Mouse (Mus musculus) natural killer cell, adult 2 months (primary cell): ENCODE results near the gene Dennd6a.
"Not testable (repeated sequence)": the region's sequence is repeated elsewhere in the genome, so short reads cannot be mapped to it uniquely, and the experiment has no call there.

Experiments used
- DNase-seq, 2 experiments: peaks; one replicate each; pipeline ENCODE4 v3.0.0; 2022; ENCODE audit warnings: low spot score in 2 of 2

The Dennd6a gene

GRCm38 (mm10) chr14:26573556-26573955, at the start of gene Dennd6a:
Dennd6a (plus strand) TSS chr14:26573856.
- DNase-seq: not testable (repeated sequence)

DNA sequence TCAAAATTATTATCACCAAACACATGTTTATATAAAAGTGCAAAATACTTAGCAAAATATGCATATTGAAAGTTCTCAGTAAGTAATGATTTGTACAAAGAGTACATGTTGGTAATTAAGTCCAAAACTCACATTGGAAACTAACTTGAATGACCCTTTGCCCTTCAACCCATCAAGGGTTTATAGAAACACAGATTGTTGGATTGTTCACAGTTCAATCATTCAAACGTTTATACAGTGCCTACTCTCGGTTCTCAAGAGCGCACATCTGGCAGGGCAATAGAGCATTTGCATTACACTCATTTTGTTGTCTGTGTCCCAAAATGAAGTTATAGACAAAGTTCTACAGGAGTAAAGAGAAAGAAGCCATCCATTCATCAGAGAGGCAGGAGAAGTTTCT, 47.7 kb upstream of the Dennd6a start:
- DNase-seq: no peak

DNA sequence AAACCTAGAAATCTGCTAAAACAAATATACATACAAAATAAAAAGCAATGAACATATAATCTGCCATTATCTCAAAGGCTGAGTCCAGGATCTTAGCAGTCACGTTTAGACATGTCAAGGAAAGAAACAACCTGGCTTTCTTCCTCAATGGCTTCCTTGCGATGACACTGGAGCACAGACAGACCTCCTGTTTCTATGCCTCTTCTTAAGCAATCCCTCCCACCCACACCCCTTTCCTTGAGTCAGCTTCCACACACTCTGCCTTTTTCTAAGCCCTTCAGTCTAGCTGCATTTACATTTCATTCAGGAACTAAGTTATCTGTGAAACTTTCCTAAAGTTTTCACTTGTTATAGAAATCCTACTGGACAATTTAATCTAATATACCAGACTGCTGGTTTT, 45.4 kb upstream of the Dennd6a start:
- no peak for DNase-seq

DNA sequence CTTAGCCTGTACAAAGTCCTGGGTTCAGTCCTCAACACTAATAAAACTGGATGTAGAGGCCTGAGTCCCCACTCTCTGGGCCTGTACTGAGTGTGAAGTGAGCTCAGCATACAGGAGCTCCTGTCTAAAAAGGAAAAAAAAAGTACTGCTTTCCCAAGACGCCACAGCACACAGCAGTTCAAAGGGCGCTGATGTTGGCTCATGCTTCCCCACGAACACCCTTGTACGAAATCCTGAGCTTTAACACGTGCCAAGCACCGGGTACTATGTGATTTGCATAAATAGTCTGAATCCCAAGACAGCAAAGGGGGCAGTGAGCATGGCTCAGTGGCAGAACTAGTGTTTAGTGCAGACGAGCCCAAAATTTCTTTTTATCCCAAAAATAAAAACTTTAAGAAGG, 43.3 kb upstream of the Dennd6a start:
- DNase-seq: no peak

DNA sequence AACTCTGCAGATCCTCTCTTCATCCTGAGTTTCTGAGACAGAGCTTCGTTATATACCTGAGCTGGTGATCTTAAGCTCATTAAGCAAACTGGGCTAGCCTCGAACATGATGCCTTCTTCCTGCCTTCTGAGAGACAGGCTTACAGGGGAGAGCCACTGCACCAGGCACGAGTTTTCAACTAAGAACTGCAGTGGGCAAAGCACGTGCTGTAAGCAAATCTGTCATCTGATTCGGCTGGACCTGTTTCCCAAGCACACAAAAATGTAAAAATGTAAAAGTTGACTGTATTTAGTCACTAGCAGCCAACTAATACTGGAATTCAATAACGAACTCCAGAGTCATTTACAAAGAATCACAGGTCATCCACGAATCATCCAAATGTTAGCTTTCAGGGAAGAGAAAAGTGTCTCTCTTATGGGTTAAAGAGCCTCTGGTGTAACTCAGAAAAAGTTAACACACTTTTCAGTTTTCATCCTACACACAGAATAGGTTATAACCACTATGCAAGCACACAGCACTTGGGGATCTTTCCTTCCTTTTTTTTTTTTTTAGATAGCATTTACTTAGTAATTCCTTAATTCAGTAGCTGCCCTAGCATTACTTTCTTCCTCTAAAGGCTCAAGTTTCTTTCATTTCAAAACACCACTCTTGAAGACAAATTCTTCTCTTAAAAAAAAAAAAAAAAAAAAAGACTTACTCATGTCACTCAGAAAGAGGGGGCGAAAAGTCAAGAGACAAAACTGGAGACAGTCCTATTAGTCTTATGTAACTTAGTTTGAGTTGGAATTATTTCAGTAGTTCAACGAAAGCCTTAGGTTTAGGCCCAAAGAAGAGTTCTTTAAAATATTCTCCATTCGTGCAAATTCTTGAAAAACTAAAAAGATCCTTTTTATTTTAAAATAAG, 42.0 kb upstream of the Dennd6a start:
- no peak for DNase-seq

GRCm38 (mm10) chr14:26532752-26533151, 40.9 kb upstream of the Dennd6a start:
- DNase-seq: no peak

DNA sequence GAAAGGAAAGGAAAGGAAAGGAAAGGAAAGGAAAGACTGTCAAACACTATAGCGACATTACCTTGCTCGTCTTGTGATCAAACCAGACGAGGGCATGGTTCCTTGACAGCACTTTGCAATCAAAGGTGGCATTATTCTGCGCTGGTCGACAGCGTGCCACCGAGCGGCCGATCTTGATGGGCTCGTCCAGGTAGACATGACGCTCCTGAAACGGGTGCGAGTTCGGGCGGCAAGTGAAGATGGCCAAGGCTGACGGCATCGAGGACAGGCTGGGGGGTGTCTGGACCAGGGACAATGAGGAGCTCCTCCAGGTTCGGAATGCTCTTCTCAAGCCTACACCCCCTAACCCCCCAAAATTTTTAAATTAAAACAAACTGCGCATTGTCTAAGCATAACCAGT, 40.4 kb upstream of the Dennd6a start:
- no peak for DNase-seq

DNA sequence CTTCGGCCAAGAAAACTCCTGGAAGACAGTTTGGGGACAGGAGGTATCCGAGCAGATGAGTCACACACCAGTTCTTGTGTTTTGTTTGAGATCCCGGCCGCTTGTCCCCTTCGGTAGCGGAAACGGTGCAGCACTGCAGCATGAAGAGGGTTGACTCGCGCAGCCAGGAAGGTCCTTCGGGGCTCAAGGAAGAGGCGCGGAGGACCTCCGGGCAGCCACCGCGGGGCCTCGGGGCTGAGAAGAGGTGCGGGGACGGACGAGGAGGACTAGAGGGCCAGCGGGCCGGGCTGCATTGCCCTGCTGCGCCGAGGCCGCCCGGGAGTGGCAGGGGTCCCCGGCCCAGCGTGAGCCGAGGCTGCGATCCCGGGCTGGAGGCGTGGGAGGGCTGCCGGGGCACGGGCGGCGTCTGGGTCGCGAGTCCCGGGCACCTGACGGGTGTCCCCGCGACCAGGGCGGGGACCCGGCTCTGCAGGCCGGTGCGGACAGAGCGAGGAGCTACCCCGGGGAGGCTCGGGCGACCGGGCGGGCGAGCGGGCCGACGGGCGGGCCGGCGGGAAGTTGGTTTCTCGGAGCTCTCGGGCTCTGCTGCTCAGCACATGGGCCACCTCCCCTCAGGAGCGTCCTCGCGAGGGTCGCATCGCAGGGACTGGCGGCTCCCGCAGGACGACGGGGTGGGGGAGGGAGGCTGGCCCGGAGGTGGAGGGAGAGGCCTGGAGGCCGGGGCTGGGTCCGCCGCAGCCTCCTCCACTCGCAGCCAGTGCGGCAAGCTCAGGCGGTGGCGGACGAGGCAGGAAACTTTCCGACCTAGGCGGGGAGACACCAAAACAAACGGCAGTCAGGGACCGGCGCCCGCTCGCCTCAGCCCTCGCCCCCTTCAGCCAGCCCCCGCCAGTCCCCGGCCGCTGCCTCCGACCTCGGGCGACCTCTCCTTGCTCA, 39.6 kb upstream of the Dennd6a start:
- DNase-seq: peak; percentile 38 to 39

DNA sequence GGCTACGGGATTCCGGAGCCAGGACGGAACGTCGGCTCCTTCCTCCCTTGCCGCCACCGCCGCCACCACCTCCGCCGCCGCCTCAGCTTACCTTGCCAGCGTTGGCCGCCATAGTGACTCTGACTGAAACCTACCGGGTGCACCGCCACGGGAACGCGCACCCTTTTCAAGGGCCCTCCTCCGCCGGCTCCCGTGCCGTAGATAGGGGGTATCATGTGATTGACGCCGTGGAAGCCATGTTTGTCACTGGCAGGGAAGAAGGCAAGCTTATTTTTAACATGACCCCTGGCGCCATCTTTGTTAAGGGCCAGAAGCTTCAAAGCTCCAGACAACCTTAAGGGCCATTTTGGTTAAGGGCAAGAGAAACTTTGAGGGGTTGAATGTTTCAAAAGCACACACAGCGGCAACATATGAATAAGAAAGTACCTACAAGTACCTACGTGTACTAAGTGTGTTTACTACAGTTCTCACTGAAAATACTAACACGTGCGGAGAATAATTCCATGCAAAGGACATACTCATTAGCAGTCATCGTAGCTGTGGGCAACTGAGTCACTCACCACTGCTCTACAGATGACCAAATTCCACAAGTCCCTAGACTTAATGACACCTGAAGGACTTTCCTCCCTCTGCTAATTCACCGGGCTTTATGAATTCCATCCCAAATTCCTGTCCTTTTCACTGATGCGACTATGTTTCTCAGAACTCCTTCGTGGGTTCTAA, 38.7 kb upstream of the Dennd6a start, which contains the start of gene Slmap:
Gene Slmap, minus strand, starts transcription at position 175 of the 723 bp plus-strand sequence.
- peak; percentile 97 to 98 for DNase-seq

GRCm38 (mm10) chr14:26539241-26539640, 34.4 kb upstream of the Dennd6a start:
- no peak for DNase-seq

DNA sequence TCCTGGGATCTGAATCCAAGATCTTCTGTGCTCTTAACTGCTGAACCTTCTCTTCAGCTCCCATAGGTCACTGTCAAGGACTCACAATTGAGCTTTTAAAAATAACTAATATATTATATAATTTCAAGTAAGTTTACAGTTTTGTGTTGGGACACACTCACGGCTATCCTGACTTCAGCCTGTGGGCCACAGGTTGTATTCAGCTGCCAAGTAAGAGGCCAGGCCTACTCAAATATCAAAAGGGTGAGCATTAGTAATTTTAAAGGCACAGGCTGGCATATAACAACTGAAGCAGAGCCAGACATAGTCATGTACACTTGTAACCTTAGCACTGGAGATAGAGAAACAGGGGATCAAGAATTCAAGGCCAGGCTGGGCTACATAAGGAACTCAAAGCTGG, 33.1 kb upstream of the Dennd6a start:
- no peak for DNase-seq

- DNase-seq: no peak
Measured at GRCm38 (mm10) chr14:26542136-26542535, 31.5 kb upstream of the Dennd6a start.

- DNase-seq: no peak
Measured at GRCm38 (mm10) chr14:26547516-26548488, 25.9 kb upstream of the Dennd6a start.

DNA sequence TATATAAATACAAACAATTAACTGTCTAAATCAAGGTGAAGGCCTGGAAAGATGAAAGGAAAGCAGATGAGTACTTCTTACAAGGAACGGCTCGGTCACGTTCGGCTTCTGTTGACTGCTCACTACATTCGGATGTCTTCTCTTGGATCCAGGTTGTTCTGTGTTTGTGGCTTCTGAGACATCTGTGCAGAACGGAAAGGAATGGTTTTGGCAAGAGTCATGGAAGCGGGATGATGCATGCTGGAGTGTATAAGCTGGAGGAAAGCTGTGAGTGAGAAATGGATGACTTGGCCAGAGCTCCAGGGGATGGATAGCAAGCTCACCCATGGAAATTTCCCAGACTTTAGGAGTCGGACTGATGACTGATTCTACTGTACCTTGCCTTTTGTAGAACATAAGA, 22.9 kb upstream of the Dennd6a start:
- no peak for DNase-seq

DNA sequence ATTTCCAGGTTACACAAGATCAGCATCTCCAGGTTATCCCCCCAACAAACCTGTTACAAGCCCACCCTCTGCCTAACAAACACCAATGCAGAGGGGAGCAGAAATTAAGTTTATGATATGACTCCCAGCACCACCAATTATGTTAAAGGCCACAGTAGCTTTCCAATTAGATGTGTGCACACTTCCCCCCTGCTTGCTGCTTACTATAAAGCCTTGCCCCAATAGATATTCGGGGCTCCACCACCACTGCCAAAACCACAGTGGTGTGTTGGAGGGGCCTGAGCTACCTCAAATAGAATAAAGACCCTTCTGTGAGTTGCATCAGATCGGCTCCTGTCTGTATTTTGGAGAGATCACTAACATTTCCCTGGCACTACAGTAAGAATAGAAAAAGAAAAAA, 21.2 kb upstream of the Dennd6a start:
- no peak for DNase-seq

DNA sequence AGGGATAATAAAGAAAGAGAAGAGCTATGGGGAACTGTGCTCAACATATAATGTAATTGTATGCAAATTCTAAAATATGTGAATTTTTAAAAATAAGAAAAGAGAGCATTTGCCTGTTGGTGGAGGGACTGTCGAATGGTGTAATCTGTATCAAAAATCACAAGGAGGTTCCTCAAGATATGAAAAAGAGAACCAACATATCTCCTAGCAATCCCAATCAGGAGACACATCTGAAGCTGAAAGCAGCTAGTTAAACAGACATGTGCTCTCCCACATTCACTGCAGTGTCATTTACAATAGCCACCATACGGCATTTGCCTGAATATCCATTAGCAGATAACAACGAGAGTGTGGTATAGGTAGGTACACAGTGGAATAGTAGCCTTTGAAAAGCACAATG, 20.8 kb upstream of the Dennd6a start:
- no peak for DNase-seq

DNA sequence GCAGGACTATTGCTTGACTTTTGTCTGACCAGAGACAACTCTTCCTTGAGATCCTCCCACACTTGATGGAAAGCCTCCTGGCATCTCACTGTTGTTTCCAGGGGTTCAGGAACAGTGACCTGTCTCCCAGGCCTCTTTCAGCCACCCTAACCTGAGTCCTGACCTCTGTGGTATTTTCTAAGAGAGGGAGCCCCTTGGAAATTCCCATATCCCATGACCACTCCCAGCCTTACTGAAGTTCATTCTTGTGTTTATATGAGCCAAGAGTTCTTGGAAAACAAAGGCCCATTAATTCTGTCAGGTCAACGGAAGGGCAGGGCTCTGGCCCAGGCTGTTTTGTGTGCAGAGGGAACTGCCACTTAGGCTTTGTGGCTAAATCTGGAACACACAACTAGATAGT, 16.1 kb upstream of the Dennd6a start:
- DNase-seq: no peak

DNA sequence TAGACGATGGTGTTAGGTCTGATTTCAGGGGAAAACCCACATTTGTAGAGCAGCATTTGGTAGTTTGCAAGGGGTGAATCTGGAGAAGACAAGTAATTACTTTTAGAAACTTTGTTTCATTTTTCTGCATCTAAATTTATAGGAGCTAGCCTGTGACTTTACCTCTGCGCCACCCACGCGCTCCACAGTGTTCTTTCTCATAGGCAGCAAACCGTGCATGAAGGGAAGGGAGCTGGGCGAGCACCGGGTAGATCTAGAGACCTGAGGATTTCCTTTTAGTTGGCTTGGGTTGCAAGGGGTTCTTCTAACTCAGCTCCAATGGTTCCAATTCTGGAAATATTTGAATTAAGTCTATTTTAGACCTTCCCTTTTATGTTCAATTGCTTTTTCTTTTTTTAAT, 15.1 kb upstream of the Dennd6a start:
- DNase-seq: no peak

- no peak for DNase-seq
Measured at GRCm38 (mm10) chr14:26562247-26562646, 11.4 kb upstream of the Dennd6a start.

DNA sequence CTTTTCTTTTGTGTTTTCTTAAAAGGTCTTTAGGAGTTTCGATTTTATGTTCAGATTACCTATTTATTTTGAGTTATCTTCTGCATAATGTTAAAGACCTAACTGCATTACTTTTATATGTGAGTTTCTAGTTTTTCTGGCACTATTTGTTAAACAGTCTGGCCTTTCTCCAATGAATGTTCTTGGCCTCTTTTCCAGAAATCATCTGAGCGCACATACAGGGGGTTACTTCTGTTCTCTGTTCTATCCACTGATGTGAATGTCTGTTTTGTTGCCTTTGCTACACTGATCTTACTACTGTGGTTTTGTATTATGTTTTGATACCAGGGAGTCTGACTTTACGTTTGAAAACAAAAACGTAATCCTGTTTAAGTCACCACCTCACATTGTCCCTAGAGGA, 3.8 kb upstream of the Dennd6a start:
- no peak for DNase-seq
